Mouse (Mus musculus) heart, postnatal 0 days (tissue): ENCODE measurements around the gene Atp7a. TPM values are rescaled to one million over a fixed set of nuclear protein-coding genes. Genes with fewer than 3 reads are reported as not detected.
"Not testable (repeated sequence)": the region's sequence is repeated elsewhere in the genome, so short reads cannot be mapped to it uniquely, and the experiment has no call there.

ENCODE experiments used
- ATAC-seq: fragments of 200-750 bp; cut with Nextera tagmentation; 2 replicates; pipeline ENCODE4 v1.8.0; 2017; ENCODE audit warnings: low read depth, moderate number of reproducible peaks, moderate library complexity; ENCODE audit not compliant: insufficient read depth
- DNase-seq: peaks from one replicate; pipeline ENCODE4 v3.0.0-alpha.2; 2016; ENCODE audit warnings: low spot score
- H3K27ac ChIP-seq: fragments of 300-500 bp; sonication (generic); 2 replicates; pipeline ENCODE4 v1.5.1; 2014; ENCODE audit warnings: low read depth, mild to moderate bottlenecking
- H3K27me3 ChIP-seq: fragments of 300-500 bp; sonication (generic); 2 replicates; pipeline ENCODE4 v1.6.1; 2014; ENCODE audit warnings: low read length, mixed read lengths; ENCODE audit not compliant: control insufficient read depth, insufficient read depth
- H3K36me3 ChIP-seq: fragments of 300-500 bp; sonication (generic); replicated peaks from 2 replicates; pipeline ENCODE4 v1.6.1; 2014; ENCODE audit warnings: low read length, mixed read lengths; ENCODE audit not compliant: control insufficient read depth, insufficient read depth
- H3K4me1 ChIP-seq: fragments of 300-500 bp; sonication (generic); 2 replicates; pipeline ENCODE4 v1.6.1; 2014; ENCODE audit warnings: antibody characterized with exemption; ENCODE audit not compliant: control insufficient read depth, insufficient read depth
- H3K4me2 ChIP-seq: fragments of 300-500 bp; sonication (generic); 2 replicates; pipeline ENCODE4 v1.6.1; 2014; ENCODE audit warnings: low read depth, mild to moderate bottlenecking, low read length, moderate library complexity
- H3K4me3 ChIP-seq: fragments of 300-500 bp; sonication (generic); 2 replicates; pipeline ENCODE4 v1.5.1; 2014; ENCODE audit warnings: low read depth, low read length
- H3K9ac ChIP-seq: fragments of 300-500 bp; sonication (generic); replicated peaks from 2 replicates; pipeline ENCODE4 v1.6.1; 2014; ENCODE audit warnings: low read depth, low read length, mixed read lengths
- H3K9me3 ChIP-seq: fragments of 300-500 bp; sonication (generic); replicated peaks from 2 replicates; pipeline ENCODE4 v1.6.1; 2016; ENCODE audit warnings: low read length; ENCODE audit not compliant: control insufficient read depth
- CTCF ChIP-seq: IDR thresholded peaks from 2 replicates; pipeline ENCODE4 v1.5.1; 2016; ENCODE audit warnings: antibody characterized with exemption, control low read depth, low read depth
- EP300 ChIP-seq: IDR thresholded peaks from 2 replicates; pipeline ENCODE4 v1.6.1; 2016; ENCODE audit warnings: antibody characterized with exemption, low read depth
- WGBS: fragments of 180-500 bp; shearing (Covaris S2); extraction: QIAGEN DNeasy Blood & Tissue Kit; methylation state at CpG from one replicate; pipeline ENCODE4 v1.1.7; 2014; 5-methylcytosine and 5-hydroxymethylcytosine counted together
- polyA plus RNA-seq: library from polyadenylated mRNA; unstranded; fragments of >200 nt; fragmentation: Nextera tagmentation; extraction: Ambion mirVana; gene quantifications from 2 replicates; pipeline ENCODE4 v1.2.1, GENCODE M21; 2015
- total RNA-seq: library from RNA; depleted of rRNA; stranded (reverse); fragments of >200 nt; gene quantifications from 2 replicates; pipeline ENCODE4 v1.2.3, GENCODE M21; 2014; ENCODE audit warnings: low replicate concordance

The Atp7a gene
- total and polyA plus RNA-seq, 2 experiments from 2014 or later, result 5.4 to 16.9 TPM

DNA sequence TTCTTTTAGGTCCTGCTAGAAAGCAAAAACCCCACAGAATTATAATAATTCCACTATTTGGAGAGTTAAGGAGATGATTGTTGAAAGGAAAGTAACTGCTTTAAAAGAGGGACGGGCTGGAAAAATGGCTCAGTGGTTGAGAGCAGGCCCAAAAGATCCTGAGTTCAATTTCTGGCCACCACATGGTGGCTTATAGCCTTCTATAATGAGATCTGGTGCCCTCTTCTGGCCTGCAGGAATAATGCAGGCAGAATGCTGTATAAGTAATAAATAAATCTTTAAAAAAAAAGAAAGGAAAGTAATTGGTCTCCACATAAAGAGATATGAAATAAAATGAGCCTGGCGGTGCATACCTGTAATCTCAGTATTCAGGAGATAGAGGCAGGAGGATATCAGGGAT is 13.9 kb upstream of the Atp7a start:
- WGBS, result 28% methylated on average over 2 of the region's 2 CpGs
- TF ChIP-seq EP300 (no peak), CTCF (peak; percentile 59)
- Histone ChIP-seq H3K9me3 (no peaks in the 10 kb centered on the region), H3K27me3 (no peaks in the 10 kb centered on the region), H3K4me2 (no peak overlapping the region), H3K4me3 (no peak overlapping the region), H3K9ac (no peak overlapping the region), H3K27ac (no peak overlapping the region), H3K4me1 (no peaks in the 10 kb centered on the region; the same call in 1 of the 2 replicates), H3K36me3 (no peaks in the 10 kb centered on the region)
- DNase-seq (peak; percentile 42), ATAC-seq (no peak)

DNA sequence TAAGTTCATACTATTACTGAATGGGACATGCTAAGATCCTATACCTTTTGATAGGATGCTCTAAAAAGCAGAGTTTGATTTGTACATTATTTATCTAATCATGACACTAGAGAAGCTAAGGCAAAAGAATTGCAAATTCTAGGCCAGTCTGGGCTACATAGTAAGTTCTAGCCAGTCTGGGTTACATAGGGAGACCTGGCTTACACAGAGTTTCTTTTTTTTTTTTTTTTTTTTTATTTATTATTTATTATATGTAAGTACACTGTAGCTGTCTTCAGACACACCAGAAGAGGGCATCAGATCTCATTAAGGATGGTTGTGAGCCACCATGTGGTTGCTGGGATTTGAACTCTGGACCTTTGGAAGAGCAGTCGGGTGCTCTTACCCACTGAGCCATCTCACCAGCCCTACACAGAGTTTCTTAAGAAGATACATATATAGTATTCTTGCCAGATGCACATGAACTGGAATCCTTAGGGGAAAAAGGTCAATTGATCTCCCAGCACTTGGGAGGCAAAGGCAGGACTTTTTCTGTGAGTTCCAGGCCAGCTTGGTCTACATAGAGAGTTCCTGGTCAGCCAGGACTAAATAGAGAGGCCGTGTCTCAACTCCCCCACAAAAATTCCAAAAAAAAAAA is 12.2 kb upstream of the Atp7a start:
- WGBS, result 60% methylated on average over 2 of the region's 2 CpGs
- not testable (repeated sequence) for H3K27me3 ChIP-seq, ATAC-seq, H3K9ac ChIP-seq, H3K9me3 ChIP-seq, H3K4me1 ChIP-seq, H3K4me3 ChIP-seq, DNase-seq, H3K36me3 ChIP-seq
- Histone ChIP-seq H3K27ac (0 out of 2 replicates have a peak overlapping the region, but pooled peaks have one; percentile 97), H3K4me2 (peak overlapping the region; percentile 56; the same call in 1 of the 2 replicates)

DNA sequence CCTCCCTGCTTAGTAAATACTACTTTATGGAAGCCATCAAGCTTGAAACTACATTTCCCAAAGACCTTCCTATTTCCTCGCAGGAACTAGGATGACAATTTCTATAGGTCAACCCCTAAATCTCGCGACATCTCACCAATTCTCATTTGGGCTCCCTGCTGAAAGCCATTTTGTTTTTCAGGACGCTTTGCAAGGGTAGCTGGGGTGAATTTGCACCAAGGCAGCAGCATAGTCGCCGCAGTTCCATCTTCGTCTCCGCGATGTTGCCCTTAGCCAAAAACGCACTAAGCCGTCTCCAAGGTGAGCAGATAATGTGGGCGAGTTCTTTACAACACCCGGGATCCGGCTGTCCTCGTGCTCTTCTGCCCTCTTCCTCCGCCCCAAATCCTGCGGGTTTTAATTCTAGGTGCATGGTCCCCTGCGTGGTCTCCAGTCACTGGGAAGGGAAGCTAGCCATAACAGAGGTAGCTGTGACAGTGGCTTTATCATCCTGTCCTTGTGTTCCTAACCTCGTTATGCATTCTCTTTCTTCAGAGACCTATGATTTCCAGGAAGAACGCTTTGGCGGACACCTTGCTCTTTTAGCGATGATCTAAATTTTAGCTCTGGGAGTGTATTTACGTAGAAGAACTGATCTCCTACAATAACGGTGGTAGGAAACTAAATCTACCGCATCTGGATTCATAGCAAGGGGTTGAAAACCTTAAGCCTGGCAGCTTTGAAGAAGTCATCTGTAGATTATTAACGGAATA is 11.3 kb upstream of the Atp7a start, which contains the start of gene Cox7b:
Gene Cox7b (plus strand): TSS at position 130 of the 752 bp plus-strand sequence.
- peak; percentile 49 for ATAC-seq
- TF ChIP-seq CTCF (no peak), EP300 (peak; percentile 73; the same call in 1 of the 2 replicates)
- 15% methylated on average over 26 of the region's 26 CpGs for WGBS

DNA sequence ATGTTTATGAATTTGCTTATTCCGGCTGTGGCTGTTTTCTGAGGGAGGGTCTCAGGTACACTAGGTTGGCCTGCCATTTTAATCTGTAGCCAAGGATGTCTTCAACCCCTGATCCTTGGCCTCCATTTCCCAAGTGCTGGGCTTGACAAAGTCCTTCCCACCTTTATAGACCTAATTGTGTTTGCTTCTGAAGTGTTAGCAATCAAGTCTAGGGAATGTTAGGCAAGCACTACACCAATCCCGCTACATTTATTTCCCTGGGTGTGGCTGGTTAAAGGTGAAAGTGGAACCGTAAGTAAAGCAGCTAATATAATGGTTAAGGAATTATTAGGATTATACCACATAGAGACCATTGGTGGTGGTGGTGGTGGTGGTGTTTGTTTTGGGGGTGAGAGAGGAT is 10.0 kb upstream of the Atp7a start:
- ATAC-seq (no peak), DNase-seq (no peak)
- Histone ChIP-seq H3K9ac (peak overlapping the region; percentile 53), H3K27me3 (no peaks in the 10 kb centered on the region), H3K36me3 (no peaks in the 10 kb centered on the region; the same call in 1 of the 2 replicates), H3K4me3 (peak overlapping the region; percentile 69), H3K4me1 (no peaks in the 10 kb centered on the region), H3K9me3 (no peaks in the 10 kb centered on the region), H3K4me2 (peak overlapping the region; percentile 56), H3K27ac (no peak overlapping the region)
- 51% methylated on average over 3 of the region's 3 CpGs for WGBS
- TF ChIP-seq CTCF (no peak), EP300 (no peak)

More for the DNA sequence above, 11.3 kb upstream of the Atp7a start, which contains the start of gene Cox7b:
- Histone ChIP-seq H3K36me3 (no peaks in the 10 kb centered on the region; the same call in 1 of the 2 replicates), H3K27me3 (no peaks in the 10 kb centered on the region), H3K9ac (peak within 1 kb of the TSS; percentile 88), H3K27ac (peak within 1 kb of the TSS; percentile 97), H3K4me3 (peak within 1 kb of the TSS; percentile 69), H3K9me3 (no peaks in the 10 kb centered on the region), H3K4me2 (peak within 1 kb of the TSS; percentile 56), H3K4me1 (no peaks in the 10 kb centered on the region)
- DNase-seq, result peak; percentile 92

DNA sequence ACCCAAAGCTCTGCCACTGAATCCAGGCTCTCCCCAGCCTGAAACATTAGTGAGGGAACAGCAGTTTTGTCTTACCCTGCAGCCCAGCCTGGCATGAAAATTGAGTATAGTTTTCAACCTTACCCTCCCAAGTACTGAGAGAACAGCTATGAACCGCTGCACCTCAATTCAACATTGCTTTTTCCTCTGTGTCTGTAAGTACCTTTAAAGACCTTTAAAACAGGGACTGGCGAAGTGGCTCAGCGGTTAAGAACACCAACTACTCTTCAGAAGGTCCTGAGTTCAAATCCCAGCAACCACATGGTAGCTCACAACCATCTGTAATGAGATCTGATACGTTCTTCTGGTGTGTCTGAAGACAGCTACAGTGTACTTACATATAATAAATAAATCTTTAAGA is 9.6 kb upstream of the Atp7a start:
- Histone ChIP-seq H3K36me3 (no peaks in the 10 kb centered on the region; the same call in 1 of the 2 replicates), H3K4me1 (no peaks in the 10 kb centered on the region), H3K9me3 (no peaks in the 10 kb centered on the region), H3K27me3 (no peaks in the 10 kb centered on the region), H3K9ac (peak overlapping the region; percentile 53; the same call in 1 of the 2 replicates), H3K4me2 (peak overlapping the region; percentile 56), H3K27ac (no peak overlapping the region), H3K4me3 (peak overlapping the region; percentile 69)
- no peak for ATAC-seq
- DNase-seq, result no peak
- WGBS, result 65% methylated on average over 4 of the region's 4 CpGs
- no peak for TF ChIP-seq EP300
